Mouse (Mus musculus) embryo, embryonic 10.5 days (tissue): ENCODE results near the gene Atp5j.

ENCODE experiments used
- DNase-seq: peaks from one replicate; pipeline ENCODE4 v3.0.0-alpha.2; 2015; ENCODE audit warnings: low spot score

Gene Atp5j

GRCm38 (mm10) chr16:84807874-84808273 lies 27.6 kb downstream of the Atp5j start:
- no peak for DNase-seq

- no peak for DNase-seq
These were observed 29.2 kb downstream of the Atp5j start for GRCm38 (mm10) chr16:84806175-84806574.

- DNase-seq = no peak
These were observed 30.6 kb downstream of the Atp5j start for GRCm38 (mm10) chr16:84804866-84805265.

- DNase-seq = no peak
These were observed 33.2 kb downstream of the Atp5j start for GRCm38 (mm10) chr16:84802217-84802616.

GRCm38 (mm10) chr16:84800038-84800437 lies 35.4 kb downstream of the Atp5j start:
- no peak for DNase-seq

- DNase-seq = no peak
These were observed 38.7 kb downstream of the Atp5j start for GRCm38 (mm10) chr16:84796678-84797077.

- DNase-seq = no peak
These were observed 40.1 kb downstream of the Atp5j start for GRCm38 (mm10) chr16:84795337-84795736.

GRCm38 (mm10) chr16:84793401-84793800 lies 42.0 kb downstream of the Atp5j start:
- no peak for DNase-seq

GRCm38 (mm10) chr16:84790595-84791165 lies 44.7 kb downstream of the Atp5j start:
- DNase-seq = no peak

- DNase-seq = no peak
These were observed 50.5 kb downstream of the Atp5j start for GRCm38 (mm10) chr16:84784966-84785365.

GRCm38 (mm10) chr16:84783279-84783678 lies 52.1 kb downstream of the Atp5j start:
- no peak for DNase-seq

GRCm38 (mm10) chr16:84779718-84780117 lies 55.7 kb downstream of the Atp5j start:
- DNase-seq = no peak

GRCm38 (mm10) chr16:84778861-84779630 lies 56.4 kb downstream of the Atp5j start:
- DNase-seq = no peak

GRCm38 (mm10) chr16:84778431-84778830 lies 57.0 kb downstream of the Atp5j start:
- DNase-seq = no peak
